Mouse (Mus musculus): Measurements from ENCODE around the gene Rtn2. TPM values are rescaled to one million over a fixed set of nuclear protein-coding genes. Genes with fewer than 3 reads are reported as not detected.
"Not testable (repeated sequence)": the region's sequence is repeated elsewhere in the genome, so short reads cannot be mapped to it uniquely, and the experiment has no call there.

Gene Rtn2
- total RNA-seq, 2 experiments from 2014 or later = 800 to 833 TPM

GRCm38 (mm10) chr7:19265928-19266822 lies 16.2 kb upstream of the Rtn2 start:
- intact Hi-C loops (cut with DNase I; ENCODE audit: low total_unique reads) = no loop called here
- no peak for DNase-seq

DNA sequence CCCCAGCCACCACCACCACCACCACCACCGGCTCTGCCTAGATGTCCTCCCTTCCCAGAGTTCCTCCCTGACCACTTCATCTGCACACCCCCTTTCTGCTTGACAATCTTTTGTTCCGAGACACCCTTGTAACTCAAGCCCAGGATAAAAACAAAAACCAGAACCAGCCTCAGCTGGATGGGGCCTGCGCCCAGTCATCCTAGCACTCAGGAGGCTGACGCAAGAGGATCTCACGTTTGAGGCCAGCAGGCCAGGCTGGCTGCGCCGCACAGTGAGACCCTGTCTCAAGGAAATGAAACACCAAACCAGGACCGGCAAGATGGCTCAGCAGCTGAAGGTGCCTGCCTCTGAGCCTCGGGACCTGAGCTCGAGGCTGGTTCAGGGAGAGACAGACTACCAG lies 15.4 kb upstream of the Rtn2 start:
- DNase-seq = no peak
- intact Hi-C loops (cut with DNase I; ENCODE audit: low total_unique reads) = no loop called here

DNA sequence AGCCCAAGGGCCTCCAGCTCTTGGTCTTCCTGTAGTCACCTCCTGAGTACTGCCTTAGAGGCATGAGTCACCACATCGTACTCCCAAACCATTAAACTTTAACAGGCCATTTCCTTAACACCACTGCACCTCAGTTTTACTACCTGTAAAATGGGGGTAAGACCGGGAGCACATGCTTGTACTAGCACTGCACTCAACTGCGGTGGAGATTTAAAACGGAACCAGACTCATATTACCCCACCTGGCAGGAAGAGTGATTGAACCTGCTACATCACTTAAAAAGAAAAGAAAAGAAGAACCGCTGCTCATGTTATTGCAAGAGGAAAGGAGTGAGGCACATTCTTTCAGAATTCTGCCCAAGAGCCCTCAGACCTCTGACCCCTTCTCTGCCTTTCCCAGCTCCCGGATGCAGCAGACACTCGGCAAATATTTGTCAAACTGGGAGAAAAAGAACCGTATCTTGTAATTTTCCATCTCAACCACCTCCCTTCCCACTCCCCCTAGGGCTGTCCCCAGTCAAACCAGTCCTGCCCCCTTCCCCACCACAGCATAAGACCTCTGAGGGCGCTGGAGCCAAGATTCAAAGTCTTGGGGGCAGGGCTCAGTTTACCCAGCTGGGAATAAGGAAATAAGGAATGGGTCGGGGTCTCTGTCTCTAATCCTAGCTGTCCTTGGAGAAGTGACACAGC lies 13.3 kb upstream of the Rtn2 start:
- intact Hi-C loops (cut with DNase I; ENCODE audit: low total_unique reads) = no loop called here
- DNase-seq = no peak

- intact Hi-C loops (cut with DNase I; ENCODE audit: low total_unique reads) = no loop called here
- peak; percentile 81 for DNase-seq
Measured at GRCm38 (mm10) chr7:19269721-19270441, 12.5 kb upstream of the Rtn2 start.

GRCm38 (mm10) chr7:19270509-19271237 lies 11.8 kb upstream of the Rtn2 start:
- no peak for DNase-seq
- intact Hi-C loops (cut with DNase I; ENCODE audit: low total_unique reads) = no loop called here

DNA sequence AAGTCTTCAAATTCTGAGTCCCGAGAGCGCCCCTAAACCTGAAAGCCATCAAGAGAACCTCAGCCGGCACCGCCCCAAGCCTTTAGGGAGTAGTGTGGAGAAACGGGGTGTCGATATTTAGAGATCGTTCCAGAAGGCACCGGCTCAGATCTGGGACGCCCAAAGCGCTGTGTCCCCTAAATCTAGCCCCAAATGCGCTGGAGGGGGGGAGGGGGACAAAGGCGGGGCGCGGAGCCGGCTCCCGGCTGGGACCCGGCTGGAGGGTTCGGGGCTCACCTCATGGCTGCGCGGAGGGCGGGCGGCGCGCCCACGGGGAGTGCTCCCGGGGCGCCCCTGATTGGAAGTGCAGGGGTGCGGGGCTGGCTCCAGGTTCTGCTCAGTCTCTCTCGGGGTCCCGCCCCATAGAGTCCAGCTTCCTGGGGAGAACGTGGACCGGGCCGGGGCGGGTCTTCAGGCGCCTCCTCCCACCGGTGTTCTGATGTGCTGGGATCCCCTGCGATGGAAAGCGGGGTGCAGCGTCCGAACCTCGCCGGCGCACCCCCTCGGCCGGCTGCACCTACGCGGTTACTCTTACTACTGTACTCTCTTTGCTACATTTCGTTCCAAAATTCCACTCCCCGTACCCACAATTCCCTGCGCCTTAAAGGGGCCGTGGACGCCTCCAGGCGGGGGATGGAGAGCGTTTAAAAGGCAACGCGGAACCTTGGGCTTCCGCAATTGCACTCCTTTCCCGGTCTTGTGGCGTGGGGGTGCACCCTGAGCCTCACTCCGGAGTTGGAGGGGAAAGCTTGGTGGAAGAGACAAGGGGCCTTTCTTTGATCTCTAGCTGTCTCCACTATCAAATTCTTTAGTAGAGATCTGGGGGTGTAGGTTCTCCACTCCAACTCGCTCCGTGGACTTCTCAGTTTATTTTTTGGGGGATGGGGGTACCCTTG lies 10.9 kb upstream of the Rtn2 start, which contains the start of gene Vasp:
Gene Vasp (minus strand): TSS at position 580 of the 935 bp plus-strand sequence.
- peak; percentile 81 for DNase-seq
- intact Hi-C loops (cut with DNase I; ENCODE audit: low total_unique reads) = no loop called here

DNA sequence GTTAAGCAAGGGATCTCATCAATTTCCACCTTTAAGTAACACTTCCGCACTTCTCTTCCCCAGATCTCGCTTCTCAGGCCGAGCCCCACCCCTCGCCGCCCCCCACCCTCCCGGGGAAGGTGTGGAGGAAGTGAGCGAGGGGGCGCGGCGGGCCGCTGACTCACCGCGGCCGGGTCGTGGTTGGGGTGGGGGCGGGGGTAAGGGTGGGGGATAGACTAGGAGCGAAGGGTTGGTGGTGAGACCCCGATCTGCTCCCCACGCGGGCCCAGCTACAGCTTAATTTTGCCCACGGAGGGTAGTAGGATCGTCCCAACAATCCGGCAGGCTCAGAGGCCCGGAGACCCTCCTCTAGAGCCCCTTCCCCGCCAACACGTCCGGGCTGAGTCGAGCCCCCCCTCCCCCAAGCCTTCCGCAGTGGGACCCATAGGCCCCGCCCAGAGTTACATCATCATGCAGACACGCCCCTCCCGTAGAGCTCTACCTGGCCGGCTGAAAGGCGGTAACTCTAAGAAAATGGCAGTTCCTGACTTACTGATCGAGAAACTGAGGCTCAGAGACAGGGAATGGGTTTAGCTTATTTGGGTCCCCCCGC lies 10.2 kb upstream of the Rtn2 start:
- peak; percentile 50 for DNase-seq
- intact Hi-C loops (cut with DNase I; ENCODE audit: low total_unique reads) = no loop called here

DNA sequence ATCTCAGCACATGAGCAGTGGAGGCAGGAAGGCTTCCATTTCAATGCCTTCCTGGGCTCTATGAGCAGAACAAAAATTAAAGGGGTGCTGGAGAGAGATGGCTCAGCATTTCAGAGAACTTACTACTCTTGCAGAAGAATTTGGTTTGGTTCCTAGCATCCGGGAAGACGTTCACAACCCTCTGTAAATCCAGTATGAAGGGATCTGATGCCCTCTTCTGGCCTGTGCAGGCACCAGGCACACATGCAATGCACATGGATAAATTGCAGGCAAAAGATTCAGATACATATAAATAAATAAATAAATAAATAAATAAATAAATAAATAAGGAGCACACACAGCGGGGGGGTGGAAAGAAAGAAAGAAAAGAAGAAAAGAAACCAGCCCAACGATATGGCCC lies 6.2 kb upstream of the Rtn2 start:
- DNase-seq = no peak
- intact Hi-C loops (cut with DNase I; ENCODE audit: low total_unique reads) = no loop called here

- intact Hi-C loops (cut with DNase I; ENCODE audit: low total_unique reads) = loop anchor here (2.0 kb wide), 1 partner anchor 38 kb away; no protein-coding TSS in a partner anchor
Measured at GRCm38 (mm10) chr7:19279052-19279451, 3.4 kb upstream of the Rtn2 start.

GRCm38 (mm10) chr7:19279581-19280114 lies 2.8 kb upstream of the Rtn2 start, which contains the start of gene Ppm1n:
Ppm1n (minus strand) TSS chr7:19280064.
- no peak for DNase-seq
- intact Hi-C loops (cut with DNase I; ENCODE audit: low total_unique reads) = loop anchor here (2.0 kb wide), 1 partner anchor 39 kb away; no protein-coding TSS in a partner anchor

More at GRCm38 (mm10) chr7:19279052-19279451, 3.4 kb upstream of the Rtn2 start:
- no peak for DNase-seq

DNA sequence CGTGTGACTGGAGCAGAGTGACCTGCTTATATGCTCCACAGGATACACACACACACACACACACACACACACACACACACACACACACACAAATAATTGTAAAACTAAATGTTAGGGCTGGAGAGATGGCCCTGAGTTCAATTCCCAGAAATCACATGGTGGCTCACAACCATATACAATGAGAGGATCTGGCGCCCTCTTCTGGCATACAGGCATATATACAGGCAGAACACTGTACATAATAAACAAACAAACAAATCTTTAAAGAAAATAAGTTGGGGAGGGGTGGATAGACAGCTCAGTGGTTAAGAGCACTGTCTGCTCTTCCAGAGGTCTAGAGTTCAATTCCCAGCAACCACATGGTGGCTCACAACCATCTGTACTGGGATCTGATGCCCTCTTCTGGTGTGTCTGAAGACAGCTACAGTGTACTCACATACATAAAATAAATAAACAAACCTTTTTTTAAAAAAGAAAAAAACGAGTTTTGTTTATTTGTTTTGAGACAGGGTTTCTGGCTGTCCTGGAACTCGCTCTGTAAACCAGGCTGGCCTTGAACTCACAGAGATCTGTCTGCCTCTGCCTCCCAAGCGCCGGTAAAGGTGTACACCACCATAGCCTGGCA lies 632 bp upstream of the Rtn2 start:
- DNase-seq; intact Hi-C loops (cut with DNase I; ENCODE audit: low total_unique reads): not testable (repeated sequence)

DNA sequence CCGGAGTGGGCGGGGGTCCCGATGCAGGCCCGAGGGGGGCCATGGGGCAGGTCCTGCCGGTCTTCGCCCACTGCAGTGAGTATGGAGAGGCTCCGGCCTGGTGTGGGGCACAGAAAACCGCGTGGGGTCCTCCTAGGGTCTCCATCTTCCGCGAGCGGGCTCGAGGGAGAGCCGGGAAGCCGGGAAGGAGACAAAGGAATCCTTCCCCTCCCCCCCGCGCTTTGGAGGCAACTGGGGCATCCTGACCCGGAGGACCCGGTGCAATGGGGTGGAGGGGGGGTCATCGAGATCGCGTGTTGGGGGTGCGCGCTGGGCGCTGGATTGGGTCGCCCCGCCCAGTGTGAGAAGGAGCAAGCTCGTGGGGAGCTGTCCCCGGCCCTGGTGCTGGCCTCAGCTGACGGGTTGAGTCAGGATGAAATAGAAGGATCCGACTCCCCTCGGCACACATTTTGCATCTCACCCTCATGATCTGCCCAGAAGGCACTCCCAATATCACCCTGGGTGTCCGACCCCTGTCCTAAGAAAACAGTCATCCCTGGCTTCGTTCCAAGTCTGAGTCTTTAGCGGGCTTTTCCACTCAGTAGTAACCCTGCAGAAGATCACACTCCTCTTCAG lies 474 bp downstream of the Rtn2 start:
- peak; percentile 64 for DNase-seq
- intact Hi-C loops (cut with DNase I; ENCODE audit: low total_unique reads) = no loop called here

GRCm38 (mm10) chr7:19283406-19283804 lies 981 bp downstream of the Rtn2 start:
- intact Hi-C loops (cut with DNase I; ENCODE audit: low total_unique reads) = no loop called here
- no peak for DNase-seq

GRCm38 (mm10) chr7:19284763-19285162 lies 2.3 kb downstream of the Rtn2 start:
- no peak for DNase-seq
- intact Hi-C loops (cut with DNase I; ENCODE audit: low total_unique reads) = no loop called here

- peak; percentile 84 for DNase-seq
- intact Hi-C loops (cut with DNase I; ENCODE audit: low total_unique reads) = no loop called here
Measured at GRCm38 (mm10) chr7:19290969-19291596, 8.7 kb downstream of the Rtn2 start.

DNA sequence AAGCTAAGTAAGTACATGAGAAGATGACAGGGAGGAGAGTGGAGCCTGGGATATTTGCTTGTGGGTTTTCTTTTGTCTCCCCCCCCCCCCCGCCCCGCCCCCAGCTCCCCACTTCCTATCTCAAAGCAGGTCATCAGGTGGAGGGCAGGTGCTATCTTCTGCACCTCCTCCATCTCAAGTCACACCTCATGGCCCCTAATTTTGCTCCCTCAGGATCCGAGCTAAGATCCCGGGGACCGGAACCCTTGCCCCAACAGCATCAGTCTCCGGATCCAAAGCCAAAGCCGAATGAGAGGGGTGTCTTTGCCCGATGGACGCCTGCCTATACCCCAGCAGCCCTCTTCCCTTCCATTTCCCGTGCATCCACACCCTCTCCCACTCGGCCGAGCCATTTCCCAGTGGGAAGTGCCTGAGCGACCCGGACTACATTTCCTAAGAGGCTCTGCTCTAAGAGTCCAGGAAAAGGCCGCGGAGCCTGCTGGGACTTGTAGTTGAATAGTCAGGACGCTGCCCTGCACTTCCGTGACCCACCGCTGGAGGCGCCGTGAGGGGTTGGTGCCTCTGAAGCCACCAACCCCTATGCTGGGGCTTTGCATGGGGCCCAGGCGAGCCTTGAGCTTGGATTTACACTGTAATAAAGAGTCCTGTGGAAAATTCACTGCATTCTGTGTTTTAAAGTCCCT lies 13.2 kb downstream of the Rtn2 start:
- intact Hi-C loops (cut with DNase I; ENCODE audit: low total_unique reads) = no loop called here
- peak; percentile 96 for DNase-seq

All from gastrocnemius, postnatal 14 days (tissue).